Mouse (Mus musculus) kidney, adult 10 weeks (tissue): ENCODE measurements around the gene Hoxb3. TPM values are rescaled to one million over a fixed set of nuclear protein-coding genes. Genes with fewer than 3 reads are reported as not detected.

Experiments used
- polyA plus RNA-seq: library from polyadenylated mRNA; stranded (reverse); fragments of 350-450 nt; fragmentation: Illumina TruSeq; extraction: RNeasy Lipid Tissue Mini Kit (QIAGEN cat#74804); gene quantifications from one replicate; pipeline ENCODE4 v1.2.3, GENCODE M21; 2014; ENCODE audit warnings: low read depth, low replicate concordance

Gene Hoxb3
- polyA plus RNA-seq: 10.2 TPM

DNA sequence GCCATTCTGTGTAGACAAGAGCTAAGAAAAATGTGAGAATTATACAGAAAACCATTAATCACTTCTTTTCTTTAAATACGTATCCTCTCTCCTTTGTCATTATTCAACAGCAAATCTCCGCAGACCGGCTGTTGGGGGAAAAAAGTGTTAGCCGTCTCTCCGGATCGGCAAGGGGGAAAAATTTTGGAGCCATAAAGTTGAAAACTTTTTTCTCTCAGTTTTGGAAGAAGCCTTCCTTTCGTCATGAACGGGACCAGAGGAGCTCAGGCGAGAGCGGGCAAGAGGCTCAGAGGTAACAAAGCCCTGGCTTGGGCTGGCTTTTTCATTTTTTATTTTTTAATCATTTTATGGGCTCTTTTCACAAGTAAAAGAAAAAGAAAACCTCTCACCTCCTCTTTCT lies at the start of gene Hoxb3:
TSS of gene Hoxb3 (plus strand) at position 173 of the 400 bp plus-strand sequence.

DNA sequence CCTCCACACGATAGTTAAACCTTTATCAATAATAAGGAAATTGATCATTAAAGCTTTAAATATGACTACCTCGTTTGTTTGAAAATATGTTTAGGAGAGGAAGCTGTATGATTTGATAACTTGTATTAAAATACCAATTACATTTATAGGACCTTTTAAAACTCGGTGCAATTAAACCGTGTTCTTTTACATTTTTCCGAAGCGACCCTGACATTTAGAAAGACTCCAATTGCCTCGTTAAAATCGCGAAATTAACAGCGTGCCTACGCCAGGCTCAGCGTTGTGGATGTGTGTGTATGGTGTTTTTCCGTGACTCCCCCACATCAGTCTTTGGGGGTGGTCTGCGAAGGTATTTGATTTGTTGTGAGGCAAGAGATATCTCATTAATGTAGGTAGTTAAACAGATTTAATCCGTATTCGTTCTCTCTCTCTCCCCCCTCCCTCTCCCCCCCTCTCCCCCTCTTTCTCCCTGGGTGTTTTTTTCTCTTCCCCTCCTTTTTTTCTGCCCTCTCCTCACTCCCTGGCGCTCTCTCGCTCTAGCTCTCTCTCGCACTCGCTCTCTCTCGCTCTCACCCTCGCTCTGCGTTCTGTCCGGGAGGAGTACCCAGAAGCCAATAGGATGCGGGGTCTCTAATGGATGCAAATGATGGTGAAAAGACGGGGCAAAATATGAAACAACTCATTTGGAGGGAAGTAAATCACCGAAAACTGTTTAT lies 41.1 kb upstream of the Hoxb3 start, which contains the start of gene Hoxb8:
TSS of gene Hoxb8 (plus strand) at position 51 of the 716 bp plus-strand sequence.

DNA sequence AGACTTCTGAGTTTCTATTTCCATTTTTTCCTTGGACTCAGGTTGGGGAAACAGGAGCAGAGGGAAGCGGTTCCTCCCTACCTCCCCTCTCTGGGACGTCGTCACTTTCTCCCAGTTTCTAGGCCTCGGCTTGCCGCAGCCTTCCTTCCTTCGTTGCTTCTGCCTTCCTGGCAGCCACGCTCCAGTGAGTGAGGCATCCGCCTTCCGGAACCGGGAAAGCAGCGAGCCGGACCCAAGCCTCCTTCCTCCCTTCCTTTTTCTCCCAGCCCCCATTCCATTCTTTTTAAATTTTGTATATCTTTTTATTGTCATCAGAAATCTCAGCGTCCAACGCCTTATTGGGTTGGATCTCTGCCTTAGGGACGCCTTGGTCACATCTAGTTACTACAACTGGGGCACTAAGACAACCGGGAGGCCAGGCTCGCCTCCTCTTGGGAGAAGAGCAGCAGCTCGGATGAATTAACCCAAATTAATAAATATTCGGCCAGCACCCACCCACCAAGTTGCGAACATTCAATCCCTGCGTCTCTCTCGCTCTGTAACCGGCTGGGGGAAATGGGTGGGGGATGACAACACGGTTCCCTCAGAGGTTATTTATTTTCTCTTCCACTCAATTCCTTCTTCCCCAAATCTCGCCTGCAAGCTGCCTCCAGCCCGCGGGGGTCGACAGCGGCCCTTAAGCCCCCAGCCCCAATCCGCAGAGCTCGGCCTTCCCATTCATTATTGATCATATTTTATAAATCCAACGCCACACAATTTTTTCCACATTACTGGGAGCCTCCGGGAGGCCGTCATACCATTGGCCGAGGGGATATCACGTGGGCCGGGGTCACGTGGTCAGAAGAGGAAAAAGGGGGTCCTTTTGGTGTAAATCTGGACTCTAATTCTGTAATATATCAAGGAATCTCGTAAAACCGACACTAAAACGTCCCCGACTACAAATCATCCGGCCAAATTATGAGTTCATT lies 37.1 kb upstream of the Hoxb3 start, which contains the start of gene Hoxb7:
TSS of gene Hoxb7 (plus strand) at position 853 of the 968 bp plus-strand sequence.

DNA sequence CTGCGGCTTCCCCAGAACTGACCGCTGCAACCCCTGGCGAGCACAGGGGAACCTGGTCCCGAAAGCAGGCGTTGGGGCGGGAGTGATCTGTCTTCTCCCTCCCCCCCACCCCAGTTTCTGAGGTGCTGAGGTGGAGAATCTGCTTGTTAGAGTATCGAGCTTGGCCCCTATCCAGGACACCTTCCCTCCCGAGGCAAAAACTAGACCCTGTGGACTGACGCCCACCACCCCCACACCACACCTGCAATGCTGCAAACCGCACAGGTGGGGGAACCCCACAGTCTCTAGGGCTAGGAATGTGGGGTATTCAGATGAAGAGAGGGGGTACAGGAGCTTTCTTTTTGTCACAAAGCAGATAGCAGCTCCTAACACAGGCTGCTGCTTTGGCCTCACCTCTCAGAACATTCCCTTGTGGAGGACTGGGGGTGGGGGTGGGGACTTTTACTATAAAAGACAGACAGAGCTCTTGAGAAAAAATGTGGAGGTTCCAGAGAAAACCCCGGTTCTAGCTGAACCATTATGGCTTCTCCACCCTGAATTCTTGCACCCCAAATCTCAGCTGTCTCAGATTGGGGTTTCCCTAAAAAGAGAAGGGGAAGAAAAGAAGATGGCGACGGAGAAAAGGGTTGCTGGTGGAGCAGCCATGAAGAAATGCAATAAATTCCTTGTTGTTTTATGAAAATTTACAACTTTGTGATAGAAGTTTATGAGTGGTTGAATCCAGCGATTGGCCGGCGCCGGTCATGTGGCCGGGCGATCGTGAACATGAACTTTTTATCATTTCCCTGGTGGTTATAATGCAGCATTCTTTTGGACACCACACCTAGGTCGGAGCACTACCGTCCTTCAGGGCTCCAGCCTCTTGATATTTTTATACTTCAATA lies 31.2 kb upstream of the Hoxb3 start, which contains the start of gene Hoxb6:
TSS of gene Hoxb6 (plus strand) at position 796 of the 884 bp plus-strand sequence.

DNA sequence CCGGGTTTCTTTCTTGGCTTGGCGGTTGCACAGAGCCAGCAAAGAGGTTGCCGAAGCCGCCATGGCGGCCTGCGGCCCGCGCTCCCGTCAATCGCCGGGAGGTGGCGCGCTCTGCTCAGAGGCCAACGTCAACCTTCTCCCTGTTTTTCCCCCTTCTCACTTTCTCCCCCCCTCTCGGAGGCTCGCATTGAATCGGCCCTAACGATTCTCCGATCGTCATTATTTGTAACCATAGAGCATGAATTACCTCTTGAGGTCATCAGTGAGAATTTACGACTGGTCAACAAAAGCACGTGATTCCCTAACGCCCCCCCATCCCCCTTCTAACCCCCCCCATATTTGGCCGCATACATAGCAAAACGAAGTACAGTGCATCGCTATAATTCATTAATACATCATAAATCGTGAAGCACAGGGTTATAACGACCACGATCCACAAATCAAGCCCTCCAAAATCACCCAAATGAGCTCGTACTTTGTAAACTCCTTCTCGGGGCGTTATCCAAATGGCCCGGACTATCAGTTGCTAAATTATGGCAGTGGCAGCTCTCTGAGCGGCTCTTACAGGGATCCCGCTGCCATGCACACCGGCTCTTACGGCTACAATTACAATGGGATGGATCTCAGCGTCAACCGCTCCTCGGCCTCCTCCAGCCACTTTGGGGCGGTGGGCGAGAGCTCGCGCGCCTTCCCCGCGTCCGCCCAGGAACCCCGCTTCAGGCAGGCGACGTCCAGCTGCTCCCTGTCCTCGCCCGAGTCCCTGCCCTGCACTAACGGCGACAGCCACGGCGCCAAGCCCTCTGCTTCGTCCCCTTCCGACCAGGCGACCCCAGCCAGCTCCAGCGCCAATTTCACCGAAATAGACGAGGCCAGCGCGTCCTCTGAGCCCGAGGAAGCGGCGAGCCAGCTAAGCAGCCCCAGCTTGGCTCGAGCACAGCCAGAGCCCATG lies 19.7 kb upstream of the Hoxb3 start, which contains the start of gene Hoxb5:
TSS of gene Hoxb5 (plus strand) at position 186 of the 949 bp plus-strand sequence.

DNA sequence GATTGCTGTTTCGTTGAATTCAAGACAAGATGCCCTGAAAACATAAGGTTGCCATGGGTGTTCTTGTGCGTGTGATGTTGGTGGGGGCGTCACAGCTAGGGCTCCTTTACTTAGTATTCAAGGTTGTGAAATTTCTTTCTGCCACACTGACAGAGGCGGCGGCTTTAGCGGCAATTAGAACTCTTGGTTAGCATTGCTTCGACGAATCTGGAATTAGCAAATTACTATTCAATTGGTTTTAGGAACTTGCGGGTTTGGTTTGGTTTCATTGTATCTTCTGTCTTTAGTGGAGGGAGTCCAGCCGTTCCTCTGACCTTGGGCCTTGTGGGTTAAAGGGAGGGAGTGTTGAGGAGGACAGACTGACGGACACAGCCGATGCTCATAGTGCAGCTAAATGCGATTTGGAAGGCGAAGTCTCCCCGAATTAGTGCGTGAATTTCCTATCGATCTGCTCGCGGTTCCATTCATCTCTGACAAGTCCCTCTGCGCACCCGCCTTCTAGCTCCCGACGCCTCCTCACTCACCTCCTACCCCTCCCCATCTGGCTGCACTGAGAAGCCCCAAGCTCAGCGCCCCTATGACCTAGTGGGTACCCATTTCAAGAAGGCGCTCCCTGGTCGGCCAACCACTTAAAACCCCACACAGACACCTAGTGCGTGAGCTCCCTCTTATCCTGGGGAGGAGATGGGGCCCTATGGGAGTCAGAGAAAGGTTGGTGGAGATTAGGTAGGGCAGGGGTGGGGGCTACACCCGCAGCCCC lies 5.3 kb upstream of the Hoxb3 start, which contains the start of gene Hoxb4:
TSS of gene Hoxb4 (plus strand) at position 660 of the 760 bp plus-strand sequence.

DNA sequence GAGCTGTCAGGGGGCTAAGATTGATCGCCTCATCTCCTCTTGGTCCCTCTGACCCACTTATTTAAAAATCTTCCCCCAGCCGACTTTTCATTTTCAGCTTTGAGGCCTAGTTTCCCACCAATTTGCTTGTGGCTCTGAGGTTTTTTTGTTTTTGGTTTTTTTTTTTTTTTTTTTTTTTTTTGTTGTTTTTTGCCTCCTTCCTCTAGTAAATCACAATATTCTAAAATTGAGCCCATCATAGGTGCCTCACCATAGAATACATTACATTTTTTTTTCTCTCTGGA lies 27.2 kb downstream of the Hoxb3 start, which contains the start of gene Hoxb2:
TSS of gene Hoxb2 (plus strand) at position 185 of the 284 bp plus-strand sequence.

DNA sequence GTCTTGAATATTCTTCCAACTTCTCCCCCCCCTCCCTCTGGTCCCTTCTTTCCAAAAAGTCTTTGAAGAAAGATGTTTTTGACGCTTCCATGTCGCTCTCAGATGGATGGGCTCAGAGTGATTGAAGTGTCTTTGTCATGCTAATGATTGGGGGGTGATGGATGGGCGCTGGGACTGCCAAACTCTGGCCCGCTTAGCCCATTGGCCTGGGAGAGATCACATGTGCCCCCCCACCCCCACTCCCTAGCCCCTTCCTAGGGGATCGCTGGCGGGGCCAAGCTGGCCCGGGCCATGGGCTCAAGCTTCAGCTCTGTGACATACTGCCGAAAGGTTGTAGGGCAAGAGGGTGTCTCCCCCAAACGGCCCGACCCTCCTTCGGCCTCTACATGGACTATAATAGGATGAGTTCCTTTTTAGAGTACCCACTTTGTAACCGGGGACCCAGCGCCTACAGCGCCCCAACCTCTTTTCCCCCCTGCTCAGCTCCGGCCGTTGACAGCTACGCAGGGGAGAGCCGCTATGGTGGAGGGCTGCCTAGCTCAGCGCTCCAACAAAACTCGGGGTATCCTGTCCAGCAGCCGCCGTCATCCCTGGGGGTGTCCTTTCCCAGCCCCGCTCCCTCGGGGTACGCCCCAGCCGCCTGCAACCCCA lies 42.4 kb downstream of the Hoxb3 start, which contains the start of gene Hoxb1:
TSS of gene Hoxb1 (plus strand) at position 312 of the 651 bp plus-strand sequence.

Other genes with a start within 250 kb of the Hoxb3 start
- 6.9 TPM for gene Atp5g1, start 247.7 kb upstream of the Hoxb3 start, polyA plus RNA-seq
- gene Calcoco2, start 211.4 kb upstream of the Hoxb3 start, polyA plus RNA-seq: not detected
- gene Ttll6, start 189.5 kb upstream of the Hoxb3 start, polyA plus RNA-seq: not detected
- not detected for gene Hoxb13, start 129.0 kb upstream of the Hoxb3 start, polyA plus RNA-seq
- 56.4 TPM for gene Hoxb9, start 51.9 kb upstream of the Hoxb3 start, polyA plus RNA-seq
- 14.3 TPM for gene Hoxb8, start 41.4 kb upstream of the Hoxb3 start, polyA plus RNA-seq
- gene Hoxb7, start 36.7 kb upstream of the Hoxb3 start, polyA plus RNA-seq: 54.4 TPM
- gene Hoxb6, start 30.9 kb upstream of the Hoxb3 start, polyA plus RNA-seq: 12.8 TPM
- 3.0 TPM for gene Hoxb5, start 20.0 kb upstream of the Hoxb3 start, polyA plus RNA-seq
- gene Hoxb4, start 5.1 kb upstream of the Hoxb3 start, polyA plus RNA-seq: 7.2 TPM
- 17.1 TPM for gene Hoxb2, start 27.2 kb downstream of the Hoxb3 start, polyA plus RNA-seq
- not detected for gene Hoxb1, start 42.4 kb downstream of the Hoxb3 start, polyA plus RNA-seq
- gene Skap1, start 141.3 kb downstream of the Hoxb3 start, polyA plus RNA-seq: 1.2 TPM